Mouse (Mus musculus) frontal cortex, adult 2 months (tissue): ENCODE measurements around the gene Rfc2. TPM values are rescaled to one million over a fixed set of nuclear protein-coding genes. Genes with fewer than 3 reads are reported as not detected.
A peak's percentile ranks its signal among the peaks of the same experiment; 100 is the strongest.

Source experiments
- DNase-seq, 2 experiments: peaks; one replicate each; pipeline ENCODE4 v3.0.0; 2022; ENCODE audit warnings: low spot score in 1 of 2; ENCODE audit errors: extremely low spot score in 1 of 2
- polyA plus RNA-seq: library from polyadenylated mRNA; depleted of rRNA; stranded (reverse); fragments of >200 nt; gene quantifications from 2 replicates; pipeline ENCODE4 v1.2.3, GENCODE M21; 2012

Rfc2 gene
- polyA plus RNA-seq, 1 experiment, result 130 TPM

DNA sequence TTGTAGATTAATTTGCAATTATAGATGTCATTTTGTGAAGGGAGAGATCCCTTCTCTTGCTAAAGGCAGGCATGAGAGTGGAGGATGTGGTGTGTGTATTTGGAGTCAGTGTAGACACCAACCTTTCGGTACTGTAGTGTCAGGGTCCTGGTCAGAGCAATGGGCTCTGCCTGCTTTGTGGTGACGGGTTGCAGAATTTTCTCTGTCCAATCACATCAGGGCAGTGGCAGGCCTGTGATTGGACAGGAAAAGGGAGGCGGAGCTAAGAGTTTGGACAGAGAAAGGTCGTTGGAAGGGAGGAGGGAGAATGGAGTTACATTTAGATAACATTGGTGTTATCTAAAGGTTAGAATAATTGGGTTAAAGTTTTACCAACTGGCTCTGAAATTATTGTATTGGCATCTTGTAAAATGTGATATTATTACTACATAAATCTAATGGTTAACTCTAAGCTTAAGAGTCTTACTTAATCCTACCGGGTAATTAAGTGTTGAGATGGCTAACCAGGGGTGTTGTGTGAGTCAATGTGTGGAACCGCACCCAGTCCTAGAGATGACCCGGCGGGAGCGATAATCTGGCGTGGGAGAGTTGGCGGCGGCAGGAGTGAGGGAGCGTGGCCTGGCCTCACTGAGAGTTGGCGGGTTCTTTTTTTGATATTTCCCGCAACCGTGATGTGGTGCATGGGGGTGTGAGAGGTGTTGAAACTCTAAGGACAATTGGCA lies 20.6 kb upstream of the Rfc2 start:
- no peak for DNase-seq

DNA sequence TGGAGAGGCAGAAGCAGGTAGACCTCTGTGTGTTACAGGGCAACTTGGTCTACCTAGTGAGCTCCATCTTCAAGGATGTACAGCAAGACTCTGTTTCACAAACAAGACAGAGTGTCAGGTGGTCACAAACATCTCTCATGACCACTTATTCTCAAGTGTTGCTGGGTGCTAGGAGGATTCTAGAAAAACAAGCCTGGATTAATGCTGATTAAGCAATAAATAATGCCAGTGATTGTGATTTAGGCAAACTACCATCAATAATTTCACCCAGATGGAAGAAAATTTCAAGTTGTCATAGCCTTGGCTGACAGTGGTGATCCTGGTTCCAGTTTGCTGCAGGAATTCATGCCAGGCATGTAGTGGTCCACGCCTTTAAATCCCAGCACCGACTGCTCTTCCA lies 16.9 kb upstream of the Rfc2 start:
- DNase-seq, result no peak

DNA sequence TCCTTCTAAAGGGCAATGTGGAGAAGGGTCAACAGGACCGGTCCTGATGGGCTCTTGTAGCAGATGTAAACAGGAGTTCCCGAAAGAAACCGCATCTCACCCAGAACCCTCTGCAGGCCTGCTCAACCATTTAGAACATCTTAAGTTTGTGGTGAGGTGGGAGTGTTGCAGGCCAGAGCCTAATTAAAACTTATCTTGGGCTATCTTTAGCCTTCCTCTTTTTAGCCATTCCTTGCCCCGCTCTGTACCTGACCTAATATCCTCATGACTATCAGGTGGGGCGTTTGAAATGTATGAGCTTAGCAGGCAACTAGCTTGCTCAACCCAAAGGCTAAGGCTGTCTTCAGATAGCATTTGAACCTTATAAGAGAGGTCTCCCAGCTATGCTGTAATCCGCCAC lies 15.5 kb upstream of the Rfc2 start:
- DNase-seq, result no peak

- no peak for DNase-seq
Measured at GRCm38 (mm10) chr5:134567445-134567844, 13.7 kb upstream of the Rfc2 start.

GRCm38 (mm10) chr5:134568030-134568429 lies 13.1 kb upstream of the Rfc2 start:
- no peak for DNase-seq

DNA sequence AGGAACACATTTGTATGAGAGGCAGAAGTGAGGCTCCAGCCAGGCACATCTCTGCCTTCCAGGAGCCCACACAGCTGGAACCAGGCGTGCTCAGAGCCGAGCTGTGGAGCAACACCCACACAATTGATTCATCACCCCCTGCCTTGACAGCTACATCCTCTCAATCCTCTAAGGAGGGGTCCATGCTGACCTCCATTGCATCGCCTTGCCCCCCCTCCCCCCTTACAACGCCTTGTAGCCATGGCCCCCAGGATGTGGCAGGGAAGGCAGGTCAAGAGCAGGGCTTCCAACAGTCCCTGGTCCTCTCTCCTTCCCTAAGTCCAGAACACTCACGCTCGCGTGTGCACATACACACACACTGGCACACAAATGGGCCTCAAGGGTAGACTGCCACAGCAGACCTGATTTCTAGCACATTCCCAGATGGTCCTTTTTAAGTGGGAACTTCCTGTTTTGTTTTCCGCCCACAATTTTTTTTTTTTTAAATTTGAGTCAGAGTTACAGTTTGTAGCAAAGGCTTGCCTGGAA lies 12.1 kb upstream of the Rfc2 start:
- peak in 1 of 2 experiments; percentile 63 for DNase-seq

DNA sequence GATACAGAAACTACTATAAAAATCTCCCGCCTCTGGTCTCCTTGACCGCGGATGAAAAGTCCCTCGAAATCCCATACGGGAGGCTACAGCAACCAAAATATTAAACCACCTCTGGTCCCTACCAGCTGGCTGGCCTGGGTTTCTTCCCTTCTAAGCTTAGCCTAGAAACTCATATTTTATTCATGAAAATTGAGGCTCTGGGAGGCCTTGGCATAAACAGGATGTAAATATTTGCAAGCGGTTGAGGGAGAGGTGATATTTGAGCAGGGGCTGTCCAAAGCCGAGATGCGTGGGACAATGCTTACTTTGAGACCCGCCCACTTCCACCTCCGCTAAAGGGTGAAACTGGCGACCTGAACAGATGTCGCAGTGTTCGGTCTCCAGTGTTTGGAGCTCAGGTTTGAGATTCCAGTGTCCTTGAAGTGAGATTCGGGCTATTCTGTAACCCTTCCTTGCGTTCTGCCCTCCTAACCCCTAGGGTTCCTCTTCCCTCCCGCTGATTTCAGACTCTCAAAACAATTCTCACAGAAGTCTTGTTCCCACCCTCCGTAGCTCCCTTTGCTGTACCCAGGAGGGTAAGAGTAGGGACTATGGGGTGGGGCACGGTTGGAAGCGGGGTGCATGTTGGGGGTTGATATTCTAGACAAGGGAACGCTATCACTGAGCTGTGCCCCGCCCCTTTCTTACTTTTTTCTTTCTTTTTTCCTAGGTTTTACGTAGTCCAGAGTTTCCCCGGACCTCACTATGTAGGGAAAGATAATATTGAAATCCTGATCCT lies 9.2 kb upstream of the Rfc2 start:
- DNase-seq, result peak in 1 of 2 experiments; percentile 72

DNA sequence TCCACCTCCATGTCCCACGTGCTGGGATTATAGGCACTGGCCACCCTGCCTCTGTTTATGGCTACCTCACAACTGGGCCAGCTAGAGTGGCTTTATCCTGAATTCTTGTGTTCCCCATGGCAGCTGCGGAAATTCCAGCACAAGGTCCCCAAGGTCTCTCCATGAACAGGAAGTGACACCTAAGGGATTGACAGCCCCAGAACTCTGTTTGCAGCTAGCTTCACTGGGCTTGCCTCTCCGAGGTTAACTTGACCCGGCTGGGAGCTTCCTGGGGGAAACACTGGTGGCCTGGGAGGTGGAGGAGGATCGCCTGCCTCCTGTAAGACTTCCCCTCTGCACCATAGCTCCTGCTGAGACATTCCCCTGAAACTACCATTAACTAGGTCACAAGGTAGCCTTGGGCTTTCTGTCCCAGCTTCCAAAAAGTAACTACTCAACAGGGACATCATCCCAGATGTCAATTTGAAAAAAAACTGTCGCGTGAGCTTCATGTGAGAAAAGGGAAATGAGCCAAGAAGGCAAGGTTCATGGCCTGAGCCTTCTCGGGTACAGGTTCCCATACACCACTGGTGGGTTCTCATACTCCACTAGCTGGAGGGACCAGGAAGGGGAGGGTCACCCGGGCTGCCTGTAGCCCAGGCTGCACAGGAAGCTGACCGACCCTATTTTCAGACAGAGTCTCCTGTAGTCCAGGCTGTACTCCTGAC lies 8.5 kb upstream of the Rfc2 start:
- no peak for DNase-seq

DNA sequence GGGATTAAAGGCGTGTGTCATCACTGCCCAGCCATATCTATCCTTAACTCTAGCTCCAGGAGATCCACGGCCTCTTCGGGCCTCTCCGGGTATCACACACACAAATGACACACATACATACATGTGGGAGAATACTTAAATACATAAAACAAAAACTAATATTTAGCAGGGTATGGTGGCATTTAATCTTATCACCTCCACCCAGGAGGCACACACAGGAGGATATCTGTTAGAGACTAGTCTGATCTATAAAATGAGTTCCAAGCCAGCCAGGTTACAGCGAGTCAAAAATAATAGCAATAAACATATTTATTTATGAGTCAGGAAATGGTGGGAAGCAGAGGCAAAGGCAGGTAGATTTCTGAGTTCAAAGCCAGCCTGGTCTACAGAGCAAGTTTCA lies 5.3 kb upstream of the Rfc2 start:
- DNase-seq, result no peak

DNA sequence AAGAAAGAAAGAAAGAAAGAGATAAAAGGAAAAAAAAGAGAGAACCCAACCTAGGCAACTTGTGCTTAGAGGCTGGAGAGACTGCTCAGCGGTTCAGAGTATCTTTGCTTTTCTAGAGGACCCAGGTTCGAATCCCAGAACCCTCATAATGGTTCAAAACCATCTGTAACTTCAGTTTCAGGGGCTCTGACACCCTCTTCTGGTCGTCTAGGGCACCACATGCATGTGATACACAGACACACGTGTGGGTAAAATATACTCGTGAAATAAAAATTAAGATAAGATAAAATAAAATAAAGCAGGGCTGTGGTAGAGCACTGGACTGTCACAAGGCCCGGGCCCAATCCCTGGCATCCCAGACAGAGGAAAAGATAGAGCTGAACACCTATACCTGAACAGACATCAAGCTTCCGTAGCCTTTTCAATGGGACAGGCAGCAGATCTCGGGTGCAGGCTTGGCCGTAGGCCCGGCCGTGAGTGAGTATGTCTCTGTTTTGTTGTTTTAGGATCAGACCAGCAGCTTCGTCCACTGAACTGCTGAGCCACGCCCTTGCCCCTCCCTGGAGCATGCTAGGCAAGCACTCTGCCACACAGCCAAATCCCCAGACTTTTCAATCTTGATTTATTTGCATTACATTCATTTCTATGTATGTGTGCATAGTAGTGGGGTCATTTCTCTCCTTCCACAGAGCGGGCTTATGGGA lies 4.5 kb upstream of the Rfc2 start:
- DNase-seq, result no peak

DNA sequence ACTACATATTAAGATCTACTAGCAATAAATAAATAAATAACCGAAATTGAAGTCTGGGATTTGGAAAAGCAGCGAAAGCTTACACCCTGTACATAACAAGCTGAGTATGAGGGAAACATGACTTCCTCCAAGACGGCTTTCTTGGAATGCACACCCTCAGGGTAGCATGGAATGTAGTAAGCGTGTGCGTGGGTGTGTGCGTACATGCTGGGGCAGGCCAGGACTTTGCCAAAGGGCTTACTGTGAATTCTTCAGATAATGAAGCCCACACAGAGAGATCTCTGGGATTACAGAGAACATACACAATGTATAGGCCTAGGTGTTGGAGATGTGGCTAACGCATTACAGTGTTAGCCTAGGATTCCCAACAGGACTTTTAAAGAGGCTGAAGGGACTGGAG lies 3.6 kb upstream of the Rfc2 start:
- DNase-seq, result no peak

DNA sequence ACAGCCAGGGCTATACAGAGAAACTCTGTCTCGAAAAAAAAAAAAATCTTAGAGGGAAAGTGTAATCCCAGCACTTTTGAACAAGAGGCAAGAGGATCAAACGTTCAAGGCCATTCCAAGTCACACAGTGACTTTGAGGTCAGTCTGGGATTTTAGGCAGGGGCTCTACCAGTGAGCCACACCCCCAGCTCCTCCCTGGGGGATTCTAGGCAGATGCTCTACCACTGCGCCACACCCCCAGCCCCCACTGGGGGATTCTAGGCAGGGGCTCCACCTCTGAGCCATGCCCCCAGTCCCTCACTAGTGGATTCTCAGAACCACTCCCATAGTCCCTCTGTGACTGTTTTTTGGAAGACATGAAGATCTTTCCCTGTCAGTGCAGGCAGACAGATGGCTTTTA lies 2.0 kb upstream of the Rfc2 start:
- no peak for DNase-seq

DNA sequence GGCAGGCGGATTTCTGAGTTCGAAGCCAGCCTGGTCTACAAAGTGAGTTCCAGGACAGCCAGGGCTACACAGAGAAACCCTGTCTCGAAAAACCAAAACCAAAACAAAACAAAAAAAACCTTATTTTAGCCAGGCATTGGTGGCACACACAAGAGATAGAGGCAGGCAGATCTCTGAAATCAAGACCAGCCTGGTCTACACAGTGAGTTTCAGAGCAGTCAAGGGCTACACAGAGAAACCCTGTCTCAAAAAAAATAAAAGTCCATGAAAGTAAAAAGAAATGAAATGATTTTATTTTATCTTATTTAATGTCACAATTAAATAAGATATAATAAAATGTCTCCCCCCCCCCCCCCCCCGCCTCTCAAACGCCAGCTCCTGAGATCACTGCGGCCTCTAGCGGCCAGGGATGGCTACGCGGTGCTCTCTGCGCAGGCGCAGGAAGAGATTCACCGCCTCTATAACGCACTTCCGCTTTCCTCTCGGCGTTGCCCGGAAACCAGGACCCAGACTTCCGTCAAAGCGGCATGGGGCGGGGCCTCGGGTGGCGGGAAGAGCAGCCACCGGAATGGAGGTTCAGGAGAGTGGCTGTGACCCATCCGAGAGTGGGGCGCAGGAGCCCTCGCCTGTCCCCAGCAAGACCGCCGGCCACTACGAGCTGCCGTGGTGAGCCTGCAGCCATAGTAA lies 1.2 kb downstream of the Rfc2 start:
- DNase-seq, result peak; percentile 88 to 99

DNA sequence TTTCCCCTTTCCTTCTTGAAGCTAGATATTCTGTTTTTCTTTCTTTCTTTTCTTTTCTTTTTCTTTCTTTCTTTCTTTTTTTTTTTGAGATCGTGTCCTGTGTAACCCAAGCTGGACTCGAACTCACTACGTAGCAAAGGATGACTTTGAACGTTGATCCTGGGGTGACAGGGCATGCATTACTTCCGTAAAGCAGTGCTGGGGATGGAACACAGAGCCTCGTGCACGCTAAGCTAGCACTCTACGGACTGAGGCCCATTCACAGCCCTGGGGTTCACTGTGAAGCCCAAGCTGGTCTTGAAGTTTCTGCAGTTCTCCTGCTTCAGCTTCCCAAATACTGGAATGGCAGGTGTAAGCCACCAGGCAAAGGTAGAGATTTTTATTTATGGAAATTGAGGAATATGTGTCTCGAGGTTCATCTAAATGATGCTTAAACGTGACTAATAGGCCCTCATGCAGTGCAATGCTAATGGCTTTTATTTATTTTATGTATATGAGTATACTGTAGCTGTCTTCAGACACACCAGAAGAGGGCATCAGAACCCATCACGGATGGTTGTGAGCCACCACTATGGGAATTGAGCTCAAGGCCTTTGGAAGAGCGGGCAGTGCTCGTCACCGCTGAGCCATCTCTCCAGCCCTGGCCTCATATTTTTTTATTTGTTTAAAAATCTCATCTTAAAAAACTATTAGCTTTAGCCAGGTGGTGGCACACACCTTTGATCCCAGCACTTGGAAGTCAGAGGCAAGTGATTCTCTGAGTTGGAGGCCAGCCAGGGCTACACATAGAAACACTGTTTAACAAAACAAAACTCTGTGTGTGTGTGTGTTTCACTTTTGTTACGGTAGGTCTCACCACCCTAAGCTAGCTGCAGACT lies 2.1 kb downstream of the Rfc2 start:
- no peak for DNase-seq

DNA sequence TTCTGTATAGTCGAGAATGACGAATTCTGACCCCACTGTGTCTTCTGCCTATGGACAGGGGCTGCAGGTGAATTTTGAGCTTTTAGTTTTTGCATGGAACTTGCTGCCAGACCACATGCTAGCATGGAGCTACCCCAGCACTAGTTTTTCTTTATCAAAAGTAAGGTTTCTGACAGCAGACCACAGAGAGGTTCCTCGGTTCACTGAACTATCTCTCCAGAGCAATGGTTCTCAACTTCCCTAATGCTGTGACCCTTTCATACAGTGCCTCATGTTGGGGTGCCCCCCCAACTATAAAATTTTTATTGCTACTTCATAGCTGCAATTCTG lies 2.7 kb downstream of the Rfc2 start:
- no peak for DNase-seq

DNA sequence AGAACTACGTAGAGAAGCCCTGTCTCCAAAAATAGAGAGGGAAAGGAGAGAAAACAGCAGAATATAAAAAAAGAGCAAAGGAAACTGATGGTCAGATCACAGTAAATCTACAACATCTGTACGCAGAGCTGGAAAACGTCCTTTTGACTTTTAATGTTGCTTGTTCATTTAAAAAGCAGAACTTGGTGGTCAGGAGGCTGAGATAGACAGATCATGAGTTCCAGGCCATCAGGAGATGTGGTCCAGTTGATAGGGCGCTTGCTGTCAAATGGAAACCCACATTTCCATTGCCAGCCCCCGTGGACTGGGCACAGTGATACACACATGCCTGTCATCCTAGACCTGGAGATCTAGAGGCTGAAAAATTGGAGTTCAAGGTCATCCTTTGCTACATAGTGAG lies 3.6 kb downstream of the Rfc2 start:
- no peak for DNase-seq

GRCm38 (mm10) chr5:134589900-134590299 lies 8.7 kb downstream of the Rfc2 start:
- no peak for DNase-seq

- DNase-seq, result no peak
Measured at GRCm38 (mm10) chr5:134592026-134592581, 10.9 kb downstream of the Rfc2 start.

DNA sequence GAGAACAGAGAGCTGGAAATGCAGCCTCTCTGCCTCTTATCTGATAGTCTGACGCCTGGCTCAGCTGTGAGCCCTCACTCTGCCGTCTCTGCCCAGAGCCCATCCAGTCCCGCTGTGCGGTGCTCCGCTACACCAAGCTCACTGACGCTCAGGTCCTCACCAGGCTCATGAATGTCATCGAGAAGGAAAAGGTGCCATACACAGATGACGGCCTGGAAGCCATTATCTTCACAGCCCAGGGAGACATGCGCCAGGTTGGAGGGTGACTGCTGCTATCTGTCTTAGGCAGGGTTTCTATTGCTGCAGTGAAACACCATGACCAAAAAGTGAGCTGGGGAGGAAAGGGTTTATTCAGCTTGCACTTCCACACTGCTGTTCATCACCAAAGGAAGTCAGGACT lies 11.9 kb downstream of the Rfc2 start:
- no peak for DNase-seq
